Mouse (Mus musculus) inflammation-experienced regulatory T-cells (primary cell): ENCODE results near the gene Acoxl. TPM values are rescaled to one million over a fixed set of nuclear protein-coding genes. Genes with fewer than 3 reads are reported as not detected.

Source experiments
- polyA plus RNA-seq, 2 experiments: library from polyadenylated mRNA; unstranded; fragments of 100-300 nt; shearing (Covaris generic); gene quantifications; one replicate each; pipeline ENCODE4 v1.2.1; 2017

Gene Acoxl
- polyA plus RNA-seq: 1 to 10 TPM in 1 of 2 experiments, not detected in 1; 1.9 TPM

DNA sequence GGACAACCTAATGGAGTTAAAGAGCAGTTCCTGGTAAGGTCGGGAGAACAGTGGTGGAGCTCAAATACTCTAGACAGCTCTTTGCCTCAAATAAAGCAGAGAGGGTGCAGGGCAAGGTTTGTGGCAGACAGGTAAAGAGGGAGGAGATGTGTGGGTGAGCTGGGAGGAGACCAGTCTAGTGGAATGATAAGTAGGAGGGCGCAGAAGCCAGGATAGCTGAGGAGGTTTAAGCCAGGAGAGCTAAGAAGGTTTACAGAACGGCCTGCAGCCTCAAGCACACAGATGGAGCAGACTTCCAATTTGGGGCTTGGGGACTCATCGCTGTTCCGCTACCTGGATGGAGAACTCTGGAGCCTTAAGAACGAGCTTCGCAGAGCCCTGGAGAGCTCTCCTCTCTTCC lies at the start of gene Acoxl:
TSS of gene Acoxl (plus strand) at position 301 of the 400 bp plus-strand sequence.

DNA sequence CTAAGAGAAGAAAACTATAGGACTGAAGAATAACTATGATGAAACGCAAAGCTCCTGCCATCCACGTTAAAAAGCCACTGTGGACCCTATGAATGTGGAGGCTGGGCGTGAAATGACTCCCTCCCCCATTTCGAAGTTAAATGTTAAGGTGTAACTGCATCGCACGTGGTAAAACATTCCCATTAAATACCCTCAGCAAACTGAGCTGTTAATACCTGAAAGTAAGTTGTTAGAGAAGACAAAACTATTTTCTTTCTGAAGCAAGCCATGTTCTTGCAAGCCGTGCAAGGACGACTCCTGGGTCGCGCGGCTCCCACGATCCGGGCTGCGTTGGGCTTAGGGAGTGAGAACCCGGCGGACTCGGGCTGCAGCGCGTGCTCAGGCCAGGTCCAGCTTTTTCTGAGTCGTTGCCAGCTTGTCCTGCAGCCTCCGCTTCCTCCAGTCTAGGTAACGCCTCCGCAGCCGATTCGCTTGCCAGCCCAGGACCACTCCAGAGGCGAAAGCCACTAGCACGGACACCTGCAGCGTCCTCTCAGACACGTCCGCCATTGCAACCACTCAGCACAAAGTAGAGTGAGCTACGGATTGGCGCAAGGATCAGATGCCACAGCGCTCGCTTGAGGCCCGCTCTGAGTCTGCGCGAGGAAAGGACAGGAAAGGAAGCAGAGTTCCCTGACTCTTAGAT lies 46.6 kb upstream of the Acoxl start, which contains the start of gene Mtln:
TSS of gene Mtln (minus strand) at position 570 of the 685 bp plus-strand sequence.

GRCm38 (mm10) chr2:127831401-127832102 lies 7.1 kb upstream of the Acoxl start, which contains the start of gene Bub1:
TSS of gene Bub1 (minus strand) at chr2:127831865.

GRCm38 (mm10) chr2:128125635-128126470 lies 287.2 kb downstream of the Acoxl start, which contains the start of gene Bcl2l11:
TSS of gene Bcl2l11 (plus strand) at chr2:128126038.

Other genes starting within 250 kb of the Acoxl start
- 1 to 10 TPM in 1 of 2 experiments, under 1 TPM in 1; 0.22 to 1.4 TPM for gene Mal, start 182.2 kb upstream of the Acoxl start, polyA plus RNA-seq
- gene Mall, start 108.9 kb upstream of the Acoxl start, polyA plus RNA-seq: under 1 TPM in 1 of 2 experiments, not detected in 1; 0.13 TPM
- 1 to 10 TPM in 1 of 2 experiments, under 1 TPM in 1; 0.69 to 2.0 TPM for gene Nphp1, start 50.0 kb upstream of the Acoxl start, polyA plus RNA-seq
- 10 to 100 TPM; 22.7 to 32.2 TPM for gene Mtln, start 46.4 kb upstream of the Acoxl start, polyA plus RNA-seq
- under 1 TPM; 0.33 to 0.58 TPM for gene Bub1, start 7.0 kb upstream of the Acoxl start, polyA plus RNA-seq